Mouse (Mus musculus) myocyte (in vitro differentiated cells): ENCODE data around the gene Slc16a10.

Experiments used
- MAX ChIP-seq: IDR thresholded peaks from one replicate; pipeline ENCODE4 v1.6.1; 2011; ENCODE audit warnings: low read depth, mild to moderate bottlenecking, control low read depth
- POLR2A ChIP-seq: IDR thresholded peaks from one replicate; pipeline ENCODE4 v1.6.1; 2011; ENCODE audit warnings: low read depth, mild to moderate bottlenecking, control low read depth, moderate library complexity; ENCODE audit not compliant: insufficient read length
- TCF12 ChIP-seq: IDR thresholded peaks from one replicate; pipeline ENCODE4 v1.6.1; 2011; ENCODE audit warnings: mild to moderate bottlenecking, control low read depth; ENCODE audit not compliant: poor library complexity, insufficient read depth, severe bottlenecking

DNA sequence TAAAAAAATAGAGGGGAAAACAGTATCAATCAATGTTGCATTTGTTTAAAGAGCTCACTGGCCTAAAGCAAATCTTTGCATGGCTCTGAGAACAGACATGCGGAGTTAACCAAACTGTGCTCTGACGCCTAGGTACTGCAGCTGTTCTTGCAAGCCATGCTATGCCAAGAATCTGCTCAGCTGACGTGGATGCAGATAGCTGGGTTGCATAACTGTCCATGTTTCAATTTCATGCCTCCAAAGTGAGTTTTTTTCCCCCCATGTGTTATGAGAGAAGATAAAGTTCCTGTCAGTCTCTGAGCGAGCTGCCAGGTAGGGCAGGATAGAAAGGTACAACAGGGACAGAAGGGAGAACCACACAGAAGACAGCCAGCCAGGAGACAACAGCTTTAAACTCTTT lies 72.8 kb downstream of the Slc16a10 start:
- peak; percentile 78 for TF ChIP-seq TCF12
- TF ChIP-seq POLR2A, result no peak
- TF ChIP-seq MAX, result no peak
